In the genomic region with DNA sequence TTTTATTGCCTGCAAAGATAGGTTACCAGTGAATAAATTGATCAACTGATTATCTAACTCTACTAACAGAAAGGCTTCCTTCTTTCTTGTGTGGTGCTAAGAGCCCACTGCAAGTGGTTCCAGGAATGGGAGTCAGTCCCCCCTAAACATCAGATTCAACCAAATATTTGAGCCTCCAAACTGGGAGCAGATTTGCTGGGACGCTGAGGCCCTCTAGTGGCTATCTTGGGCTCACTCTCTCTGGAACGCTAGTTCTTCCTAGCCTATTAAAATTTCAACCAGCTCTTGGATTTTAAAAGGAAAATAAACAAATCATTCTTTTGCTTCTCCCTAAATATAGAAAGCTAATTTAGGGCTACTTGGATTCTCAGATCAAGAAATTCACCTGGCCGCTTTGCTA, we compare ENCODE assay signal across 10 mouse cellular contexts.
A peak's percentile ranks its signal among the peaks of the same experiment; 100 is the strongest.
DNase-seq lines count a peak whose midpoint lies in the region; ATAC-seq and TF ChIP-seq lines count a peak whose summit lies in the region.
"Had no signal": no experiment of that assay in that cellular context is flagged by ENCODE, and none has a peak within 500 bp of the region (broad histone marks: within the 10 kb centered on the region; RNA-seq: fewer than 3 reads in every experiment).

No protein-coding gene starts in this region.

- no peak for TF ChIP-seq POLR2A in cortical plate, adult 2 months (IDR thresholded peaks at IDR 0.05; ENCODE audit: extremely low read depth, insufficient read depth, low read length)
- no peak for TF ChIP-seq POLR2A in limb, embryonic 14.5 days (IDR thresholded peaks at IDR 0.05; ENCODE audit: borderline replicate concordance, extremely low read depth, insufficient read depth, insufficient read length)

- peak; percentile 17 for DNase-seq in liver
- DNase-seq in liver, embryonic 11.5 days (ENCODE audit: low spot score), result no peak
- DNase-seq in adrenal gland, adult 2 months, result peak; percentile 34
- DNase-seq in heart, postnatal 4 days, result peak; percentile 43
- peak; percentile 77 for DNase-seq in limb, embryonic 14.5 days (ENCODE audit: low spot score)
- DNase-seq in right cerebral cortex, postnatal 25 days, result peak; percentile 50
- DNase-seq in thymus, adult 18-20 months, result no peak

- H3K27ac ChIP-seq in liver, embryonic 11.5 days (ENCODE audit: low read depth, low read length), result no peak overlapping the region
- H3K27ac ChIP-seq in cortical plate, adult 2 months (ENCODE audit: insufficient read depth, low read length), result no peak overlapping the region
- no peak overlapping the region for H3K27ac ChIP-seq in limb, embryonic 14.5 days (replicated peaks; ENCODE audit: low read depth, low read length)
- H3K27ac ChIP-seq: embryonic facial prominence, embryonic 13.5 days; liver, embryonic 15.5 days had no signal

- H3K9me3 ChIP-seq in liver, embryonic 11.5 days (ENCODE audit: control insufficient read depth, low read length), result no peaks in the 10 kb centered on the region
- H3K9me3 ChIP-seq in limb, embryonic 14.5 days (ENCODE audit: control insufficient read depth, low read length), result no peaks in the 10 kb centered on the region
- H3K9me3 ChIP-seq: embryonic facial prominence, embryonic 13.5 days; liver, embryonic 15.5 days had no signal

- H3K4me3 ChIP-seq in liver, embryonic 11.5 days (ENCODE audit: low read depth, low read length), result no peak overlapping the region
- H3K4me3 ChIP-seq in cortical plate, adult 2 months (ENCODE audit: insufficient read depth, low read length), result no peak overlapping the region
- H3K4me3 ChIP-seq in limb, embryonic 14.5 days (replicated peaks; ENCODE audit: low read length), result no peak overlapping the region
- H3K4me3 ChIP-seq: embryonic facial prominence, embryonic 13.5 days; liver, embryonic 15.5 days had no signal

- H3K27me3 ChIP-seq in liver, embryonic 11.5 days (replicated peaks; ENCODE audit: control insufficient read depth, insufficient read depth, low read length), result no peaks in the 10 kb centered on the region
- H3K27me3 ChIP-seq in limb, embryonic 14.5 days (ENCODE audit: control insufficient read depth, insufficient read depth, low read length), result no peaks in the 10 kb centered on the region
- H3K27me3 ChIP-seq: embryonic facial prominence, embryonic 13.5 days; liver, embryonic 15.5 days had no signal

- no peak overlapping the region for H3K4me2 ChIP-seq in liver, embryonic 11.5 days
- H3K4me2 ChIP-seq in limb, embryonic 14.5 days (replicated peaks; ENCODE audit: low read depth, low read length, severe bottlenecking), result no peak overlapping the region
- H3K4me2 ChIP-seq: embryonic facial prominence, embryonic 13.5 days; liver, embryonic 15.5 days had no signal

- no peaks in the 10 kb centered on the region for H3K4me1 ChIP-seq in liver, embryonic 11.5 days (replicated peaks; ENCODE audit: control insufficient read depth, insufficient read depth, low read length)
- no peaks in the 10 kb centered on the region for H3K4me1 ChIP-seq in cortical plate, adult 2 months (ENCODE audit: control insufficient read depth, insufficient read depth, low read length)
- no peaks in the 10 kb centered on the region for H3K4me1 ChIP-seq in limb, embryonic 14.5 days (ENCODE audit: control insufficient read depth, insufficient read depth, low read length)
- H3K4me1 ChIP-seq: embryonic facial prominence, embryonic 13.5 days; liver, embryonic 15.5 days had no signal

- WGBS in liver, embryonic 11.5 days, result 27% methylated on average over 3 of the region's 3 CpGs
- whole genome bisulfite sequencing in limb, embryonic 14.5 days, result 23% methylated on average over 3 of the region's 3 CpGs

- TF ChIP-seq CTCF in cortical plate, adult 2 months (IDR thresholded peaks at IDR 0.05; ENCODE audit: extremely low read depth, insufficient read depth, low read length), result peak; percentile 74

- ATAC-seq in liver, embryonic 11.5 days (replicated peaks; ENCODE audit: low FRiP score), result no peak; the same call in 1 of the 2 replicates
- no peak for ATAC-seq in limb, embryonic 14.5 days (ENCODE audit: low FRiP score, low read depth)

- no peak overlapping the region for H3K9ac ChIP-seq in liver, embryonic 11.5 days (ENCODE audit: low read depth, low read length)
- H3K9ac ChIP-seq in limb, embryonic 14.5 days (ENCODE audit: low read depth, low read length, severe bottlenecking), result no peak overlapping the region
- H3K9ac ChIP-seq: embryonic facial prominence, embryonic 13.5 days; liver, embryonic 15.5 days had no signal

- H3K36me3 ChIP-seq in liver, embryonic 11.5 days (ENCODE audit: control insufficient read depth, insufficient read depth, low read length), result no peaks in the 10 kb centered on the region
- H3K36me3 ChIP-seq in limb, embryonic 14.5 days (ENCODE audit: control insufficient read depth, insufficient read depth, low read length), result no peaks in the 10 kb centered on the region
- H3K36me3 ChIP-seq: embryonic facial prominence, embryonic 13.5 days; liver, embryonic 15.5 days had no signal

Comparison
In these comparisons a context has a peak if more than half of its experiments do, and no peak if none do; other contexts are left out.
1. DNase-seq: peak in liver (single experiment), adrenal gland, adult 2 months (single experiment), heart, postnatal 4 days (single experiment), limb, embryonic 14.5 days (single experiment) and right cerebral cortex, postnatal 25 days (single experiment); none in liver, embryonic 11.5 days (single experiment) and thymus, adult 18-20 months (0 of 2).